Mouse (Mus musculus) splenic B cell, adult 2 months (primary cell): ENCODE measurements around the gene Slc2a13.

Experiments
- DNase-seq: peaks from one replicate; pipeline ENCODE4 v3.0.0-alpha.2; 2011; ENCODE audit warnings: low read depth, low spot score
- H3K27me3 ChIP-seq: 2 replicates; pipeline ENCODE4 v1.6.1; 2012; ENCODE audit warnings: mild to moderate bottlenecking, low read length, moderate library complexity, mixed read lengths; ENCODE audit not compliant: control insufficient read depth, poor library complexity, insufficient read depth, severe bottlenecking
- H3K36me3 ChIP-seq: 2 replicates; pipeline ENCODE4 v1.6.1; 2012; ENCODE audit warnings: mild to moderate bottlenecking, low read length, moderate library complexity, mixed read lengths; ENCODE audit not compliant: control insufficient read depth, poor library complexity, insufficient read depth, severe bottlenecking

Slc2a13 gene

DNA sequence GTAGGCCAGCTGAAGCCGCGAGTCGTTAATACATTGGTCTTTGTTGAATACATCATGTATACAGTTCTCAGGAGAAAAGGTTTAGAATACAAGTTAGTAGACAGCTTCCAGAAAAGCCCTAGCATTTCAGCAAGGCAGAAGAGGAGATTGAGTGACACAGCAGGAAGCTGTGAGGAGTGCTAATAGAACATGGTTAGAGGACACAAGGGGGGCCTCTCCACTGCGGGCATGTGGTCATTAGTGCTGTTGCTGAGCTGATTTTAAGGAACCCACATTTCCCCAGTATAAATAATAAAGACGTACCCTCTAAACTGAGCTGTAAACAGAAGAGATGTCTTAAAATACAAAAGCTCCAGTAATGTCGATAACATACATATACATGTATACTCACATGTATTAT lies 322.2 kb downstream of the Slc2a13 start:
- H3K36me3 ChIP-seq, result no peaks in the 10 kb centered on the region
- no peaks in the 10 kb centered on the region for H3K27me3 ChIP-seq
- no peak for DNase-seq

DNA sequence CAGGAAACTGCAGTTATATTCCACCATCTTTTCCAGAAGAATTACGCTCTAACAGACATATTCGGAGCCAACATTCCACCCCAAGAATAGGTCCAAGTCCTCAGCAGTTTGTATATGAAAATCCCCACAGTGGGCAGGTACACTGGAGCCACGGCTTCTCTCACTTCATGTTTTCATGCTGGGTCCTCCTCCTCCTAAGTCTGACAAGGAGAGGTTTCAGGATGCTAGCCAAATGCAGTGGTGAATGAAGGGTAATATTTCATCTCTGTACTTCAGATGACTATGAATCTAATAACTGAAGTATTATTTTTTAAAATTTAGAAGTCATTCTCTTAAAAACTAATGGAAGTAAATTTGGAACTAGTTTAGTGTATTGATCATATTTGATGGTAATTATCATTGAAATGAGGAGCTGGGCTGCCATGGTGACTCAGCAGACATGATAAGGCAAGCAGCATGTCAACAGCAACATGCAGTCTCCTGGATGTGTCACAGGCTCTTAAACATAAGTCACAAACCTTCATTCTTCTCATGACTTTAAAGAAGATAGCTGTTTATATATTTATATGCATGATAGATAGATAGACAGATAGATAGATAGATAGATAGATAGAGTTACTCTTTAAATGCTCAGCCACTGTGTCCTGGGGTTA lies 332.3 kb downstream of the Slc2a13 start:
- Histone ChIP-seq H3K27me3 (no peaks in the 10 kb centered on the region), H3K36me3 (no peaks in the 10 kb centered on the region)
- DNase-seq, result no peak

GRCm38 (mm10) chr15:91237294-91237693 lies 335.8 kb downstream of the Slc2a13 start:
- no peaks in the 10 kb centered on the region for H3K27me3 ChIP-seq
- H3K36me3 ChIP-seq, result no peaks in the 10 kb centered on the region
- no peak for DNase-seq
